Mouse (Mus musculus) embryonic facial prominence, embryonic 11.5 days (tissue): ENCODE data around the gene Kazn. TPM values are rescaled to one million over a fixed set of nuclear protein-coding genes. Genes with fewer than 3 reads are reported as not detected.

ENCODE experiments used
- ATAC-seq: fragments of 200-750 bp; cut with Nextera tagmentation; replicated peaks from 2 replicates; pipeline ENCODE4 v1.8.0; 2017; ENCODE audit warnings: low read depth; ENCODE audit not compliant: insufficient number of reproducible peaks, low FRiP score, low TSS enrichment
- DNase-seq: peaks from one replicate; pipeline ENCODE4 v3.0.0-alpha.2; 2015; ENCODE audit warnings: low spot score
- H3K27ac ChIP-seq: fragments of 300-500 bp; sonication (generic); replicated peaks from 2 replicates; pipeline ENCODE4 v1.5.1; 2014; ENCODE audit warnings: mild to moderate bottlenecking, low read depth, low read length, control low read depth
- H3K27me3 ChIP-seq: fragments of 300-500 bp; sonication (generic); 2 replicates; pipeline ENCODE4 v1.6.1; 2014; ENCODE audit warnings: mild to moderate bottlenecking, low read length, moderate library complexity, mixed read lengths; ENCODE audit not compliant: control insufficient read depth, insufficient read depth
- H3K36me3 ChIP-seq: fragments of 300-500 bp; sonication (generic); replicated peaks from 2 replicates; pipeline ENCODE4 v1.6.1; 2014; ENCODE audit warnings: low read depth, mild to moderate bottlenecking, low read length, moderate library complexity, mixed read lengths; ENCODE audit not compliant: control insufficient read depth, insufficient read depth
- H3K4me1 ChIP-seq: fragments of 300-500 bp; sonication (generic); 2 replicates; pipeline ENCODE4 v1.6.1; 2014; ENCODE audit warnings: low read length, mixed read lengths; ENCODE audit not compliant: control insufficient read depth, insufficient read depth
- H3K4me2 ChIP-seq: fragments of 300-500 bp; sonication (generic); 2 replicates; pipeline ENCODE4 v1.6.1; 2014; ENCODE audit warnings: low read depth, mild to moderate bottlenecking, control low read depth, low read length, moderate library complexity
- H3K4me3 ChIP-seq: fragments of 300-500 bp; sonication (generic); 2 replicates; pipeline ENCODE4 v1.5.1; 2014; ENCODE audit warnings: low read depth, low read length, control low read depth
- H3K9ac ChIP-seq: fragments of 300-500 bp; sonication (generic); replicated peaks from 2 replicates; pipeline ENCODE4 v1.6.1; 2014; ENCODE audit warnings: mild to moderate bottlenecking, control low read depth, low read length
- H3K9me3 ChIP-seq: fragments of 300-500 bp; sonication (generic); replicated peaks from 2 replicates; pipeline ENCODE4 v1.6.1; 2016; ENCODE audit warnings: mild to moderate bottlenecking, low read length, inconsistent platforms, mixed read lengths; ENCODE audit not compliant: control insufficient read depth
- WGBS: fragments of 180-500 bp; shearing (Covaris S2); extraction: QIAGEN DNeasy Blood & Tissue Kit; methylation state at CpG from one replicate; pipeline ENCODE4 v1.1.7; 2014; 5-methylcytosine and 5-hydroxymethylcytosine counted together
- polyA plus RNA-seq: library from polyadenylated mRNA; unstranded; fragments of >200 nt; fragmentation: Nextera tagmentation; extraction: Ambion mirVana; gene quantifications from 2 replicates; pipeline ENCODE4 v1.2.1, GENCODE M21; 2014

Gene Kazn
- polyA plus RNA-seq, 1 experiment from 2014 or later: 11.1 TPM

GRCm38 (mm10) chr4:142076883-142077282 lies 162.3 kb downstream of the Kazn start:
- Histone ChIP-seq H3K27me3 (no peaks in the 10 kb centered on the region; the same call in 1 of the 2 replicates), H3K9ac (no peak overlapping the region), H3K27ac (no peak overlapping the region), H3K4me1 (no peaks in the 10 kb centered on the region), H3K36me3 (no peaks in the 10 kb centered on the region), H3K9me3 (no peaks in the 10 kb centered on the region), H3K4me2 (no peak overlapping the region), H3K4me3 (no peak overlapping the region)
- no peak for ATAC-seq
- WGBS: 43% methylated on average over 1 of the region's 1 CpGs
- DNase-seq: no peak

GRCm38 (mm10) chr4:142075931-142076330 lies 163.3 kb downstream of the Kazn start:
- ATAC-seq: no peak
- WGBS: 75% methylated on average over 11 of the region's 11 CpGs
- Histone ChIP-seq H3K4me2 (no peak overlapping the region), H3K27ac (no peak overlapping the region), H3K36me3 (no peaks in the 10 kb centered on the region), H3K9ac (no peak overlapping the region), H3K4me3 (no peak overlapping the region), H3K9me3 (no peaks in the 10 kb centered on the region), H3K27me3 (no peaks in the 10 kb centered on the region), H3K4me1 (no peaks in the 10 kb centered on the region; the same call in none of the 2 replicates)
- no peak for DNase-seq

GRCm38 (mm10) chr4:142074060-142074732 lies 165.0 kb downstream of the Kazn start:
- no peak overlapping the region for H3K4me2 ChIP-seq
- H3K9ac ChIP-seq: no peak overlapping the region
- 59% methylated on average over 12 of the region's 13 CpGs for WGBS
- no peak overlapping the region for H3K27ac ChIP-seq
- H3K4me3 ChIP-seq: no peak overlapping the region
- H3K9me3 ChIP-seq: no peaks in the 10 kb centered on the region
- no peaks in the 10 kb centered on the region for H3K27me3 ChIP-seq
- peaks cover 4% of the 10 kb centered on the region for H3K4me1 ChIP-seq
- DNase-seq (no peak), ATAC-seq (no peak)
- no peaks in the 10 kb centered on the region for H3K36me3 ChIP-seq

GRCm38 (mm10) chr4:142071243-142071991 lies 167.8 kb downstream of the Kazn start:
- Histone ChIP-seq H3K4me1 (peaks cover 5% of the 10 kb centered on the region), H3K9me3 (no peaks in the 10 kb centered on the region), H3K27me3 (no peaks in the 10 kb centered on the region), H3K4me3 (no peak overlapping the region), H3K9ac (no peak overlapping the region), H3K4me2 (no peak overlapping the region), H3K27ac (no peak overlapping the region; the same call in 1 of the 2 replicates), H3K36me3 (no peaks in the 10 kb centered on the region)
- ATAC-seq (no peak), DNase-seq (peak; percentile 86)
- 6% methylated on average over 18 of the region's 18 CpGs for WGBS

GRCm38 (mm10) chr4:142070840-142071239 lies 168.4 kb downstream of the Kazn start:
- 8% methylated on average over 8 of the region's 8 CpGs for WGBS
- Histone ChIP-seq H3K4me3 (no peak overlapping the region), H3K36me3 (no peaks in the 10 kb centered on the region), H3K27ac (no peak overlapping the region), H3K4me1 (peaks cover 5% of the 10 kb centered on the region), H3K4me2 (no peak overlapping the region), H3K9me3 (no peaks in the 10 kb centered on the region), H3K27me3 (no peaks in the 10 kb centered on the region), H3K9ac (no peak overlapping the region)
- no peak for ATAC-seq
- no peak for DNase-seq

- WGBS: 33% methylated on average over 18 of the region's 18 CpGs
- Histone ChIP-seq H3K36me3 (no peaks in the 10 kb centered on the region), H3K4me3 (no peak overlapping the region), H3K4me1 (peaks cover 5% of the 10 kb centered on the region), H3K27ac (no peak overlapping the region), H3K9ac (peak overlapping the region; percentile 43), H3K9me3 (no peaks in the 10 kb centered on the region), H3K4me2 (no peak overlapping the region), H3K27me3 (no peaks in the 10 kb centered on the region)
- DNase-seq (no peak), ATAC-seq (no peak)
Measured at GRCm38 (mm10) chr4:142068899-142069812, 170.0 kb downstream of the Kazn start.

- H3K9me3 ChIP-seq: no peaks in the 10 kb centered on the region
- no peak for ATAC-seq
- no peaks in the 10 kb centered on the region for H3K36me3 ChIP-seq
- no peak overlapping the region for H3K4me3 ChIP-seq
- H3K4me2 ChIP-seq: no peak overlapping the region
- no peak overlapping the region for H3K27ac ChIP-seq
- WGBS: 60% methylated on average over 4 of the region's 4 CpGs
- H3K27me3 ChIP-seq: no peaks in the 10 kb centered on the region
- H3K4me1 ChIP-seq: peaks cover 5% of the 10 kb centered on the region
- H3K9ac ChIP-seq: no peak overlapping the region
- no peak for DNase-seq
Measured at GRCm38 (mm10) chr4:142066576-142066975, 172.6 kb downstream of the Kazn start.
